Mouse (Mus musculus) left cerebral cortex, postnatal 36 days (tissue): ENCODE data around the gene Kank3. TPM values are rescaled to one million over a fixed set of nuclear protein-coding genes. Genes with fewer than 3 reads are reported as not detected.
"Not testable (repeated sequence)": the region's sequence is repeated elsewhere in the genome, so short reads cannot be mapped to it uniquely, and the experiment has no call there.

ENCODE experiments used
- DNase-seq, 2 experiments: peaks; one replicate each; pipeline ENCODE4 v3.0.0; 2021 to 2022; ENCODE audit warnings: low spot score in 2 of 2, mixed read lengths in 1 of 2
- intact Hi-C: fragments of 180-260 bp; cut with DNase I; formaldehyde crosslinking; loops from one replicate; pipeline ENCODE4 v1.15.1; 2025
- total RNA-seq, 2 experiments: library from RNA; stranded (reverse); gene quantifications; 2 replicates each; pipeline ENCODE4 v1.2.3; 2021

Kank3 gene
- total RNA-seq, 2 experiments from 2014 or later, result 27.0 to 44.8 TPM

GRCm38 (mm10) chr17:33804205-33804604, 6.1 kb upstream of the Kank3 start:
- intact Hi-C loops, result loop anchor here (5.0 kb wide), 1 partner anchor 57 kb away; no protein-coding TSS in a partner anchor
- DNase-seq, result no peak

GRCm38 (mm10) chr17:33804745-33805144, 5.6 kb upstream of the Kank3 start:
- intact Hi-C loops, result loop anchor here (5.0 kb wide), 1 partner anchor 57 kb away; no protein-coding TSS in a partner anchor
- no peak for DNase-seq

GRCm38 (mm10) chr17:33807181-33807888, 3.0 kb upstream of the Kank3 start:
- DNase-seq, result no peak
- intact Hi-C loops, result no loop called here

GRCm38 (mm10) chr17:33808192-33808591, 2.1 kb upstream of the Kank3 start:
- DNase-seq, result no peak
- intact Hi-C loops, result no loop called here

GRCm38 (mm10) chr17:33811142-33811516, 810 bp downstream of the Kank3 start:
- intact Hi-C loops, result no loop called here
- no peak for DNase-seq

- intact Hi-C loops, result no loop called here
- DNase-seq, result no peak
Observed at GRCm38 (mm10) chr17:33812475-33812874, 2.2 kb downstream of the Kank3 start.

GRCm38 (mm10) chr17:33812990-33813389, 2.7 kb downstream of the Kank3 start:
- no peak for DNase-seq
- intact Hi-C loops, result no loop called here

- intact Hi-C loops, result no loop called here
- DNase-seq, result no peak
Observed at GRCm38 (mm10) chr17:33815399-33815798, 5.1 kb downstream of the Kank3 start.

GRCm38 (mm10) chr17:33816612-33817011, 6.3 kb downstream of the Kank3 start:
- intact Hi-C loops, result no loop called here
- DNase-seq, result no peak

GRCm38 (mm10) chr17:33817184-33817968, 7.1 kb downstream of the Kank3 start:
- DNase-seq, result peak; percentile 90 to 92
- intact Hi-C loops, result no loop called here

- intact Hi-C loops, result no loop called here
- DNase-seq, result no peak
Observed at GRCm38 (mm10) chr17:33817969-33818643, 7.8 kb downstream of the Kank3 start.

- intact Hi-C loops, result no loop called here
- DNase-seq, result no peak
Observed at GRCm38 (mm10) chr17:33822436-33822959, 12.2 kb downstream of the Kank3 start.

- DNase-seq, intact Hi-C loops: not testable (repeated sequence)
Observed at GRCm38 (mm10) chr17:33823171-33823570, 12.9 kb downstream of the Kank3 start.

- peak; percentile 97 to 99 for DNase-seq
- intact Hi-C loops, result no loop called here
Observed at GRCm38 (mm10) chr17:33824084-33824996, 14.0 kb downstream of the Kank3 start, which contains the start of the genes Rps28 and Ndufa7. Rps28 (minus strand) TSS chr17:33824562. Ndufa7 (plus strand) TSS chr17:33824572.

- intact Hi-C loops, DNase-seq: not testable (repeated sequence)
Observed at GRCm38 (mm10) chr17:33824997-33825330, 14.6 kb downstream of the Kank3 start.

GRCm38 (mm10) chr17:33825462-33825861, 15.1 kb downstream of the Kank3 start:
- intact Hi-C loops, result no loop called here
- DNase-seq, result no peak

- intact Hi-C loops, result no loop called here
- peak; percentile 48 to 65 for DNase-seq
Observed at GRCm38 (mm10) chr17:33826850-33827249, 16.5 kb downstream of the Kank3 start.

- intact Hi-C loops, result no loop called here
- DNase-seq, result no peak
Observed at GRCm38 (mm10) chr17:33828892-33829291, 18.6 kb downstream of the Kank3 start.

GRCm38 (mm10) chr17:33829561-33829960, 19.2 kb downstream of the Kank3 start:
- DNase-seq, result no peak
- intact Hi-C loops, result no loop called here
